Mouse (Mus musculus): ENCODE data around the gene Aspm. TPM values are rescaled to one million over a fixed set of nuclear protein-coding genes. Genes with fewer than 3 reads are reported as not detected.
A peak's percentile ranks its signal among the peaks of the same experiment; 100 is the strongest.
"Not testable (repeated sequence)": the region's sequence is repeated elsewhere in the genome, so short reads cannot be mapped to it uniquely, and the experiment has no call there.

Gene Aspm
- total and polyA plus RNA-seq, 2 experiments from 2014 or later, result 0.75 to 4.0 TPM

DNA sequence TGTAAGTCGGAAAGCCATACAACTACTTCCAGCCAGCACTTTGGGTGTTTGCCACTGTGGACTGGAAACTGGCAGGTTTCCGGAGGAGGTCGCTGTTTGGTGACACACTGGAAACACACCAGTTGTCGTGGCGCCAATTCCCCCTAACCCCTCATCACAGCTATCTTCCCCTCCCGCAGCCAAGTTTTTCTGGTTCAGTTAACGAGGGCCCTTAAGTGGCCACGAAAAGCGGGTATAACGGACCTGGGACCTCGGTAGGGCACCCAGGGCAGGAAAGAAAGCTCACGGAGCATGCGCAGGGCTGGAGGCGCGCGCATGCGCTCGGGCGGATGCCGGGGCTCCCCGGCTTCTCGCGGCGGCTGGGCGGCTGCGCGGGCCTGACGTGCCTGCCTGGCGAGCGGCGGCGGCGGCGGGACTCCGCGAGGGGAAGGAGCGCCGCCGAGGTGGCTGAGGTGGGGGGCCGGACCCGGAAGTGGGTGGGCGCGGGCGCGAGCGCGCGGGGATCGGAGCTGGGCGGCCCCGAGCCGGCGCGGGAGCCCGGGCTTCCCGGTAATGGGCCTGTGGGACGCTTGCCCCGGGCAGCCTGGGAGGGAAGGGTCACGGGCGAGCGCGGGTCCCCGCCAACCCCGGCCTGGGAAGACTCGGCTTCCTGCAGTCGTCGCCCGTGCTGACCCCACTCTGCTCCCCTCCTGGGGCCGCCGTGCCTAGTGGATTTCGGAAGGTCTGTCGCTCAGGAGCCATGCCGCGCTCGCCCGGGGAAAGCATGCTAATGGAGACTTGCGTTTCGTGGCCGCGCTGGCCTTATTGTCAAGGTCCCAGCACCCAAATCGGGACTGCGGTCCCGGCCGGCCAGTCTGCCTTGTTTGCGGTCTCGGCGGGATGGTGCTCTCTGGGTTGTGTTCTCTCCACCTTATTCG is 32.4 kb upstream of the Aspm start, which contains the start of gene Zbtb41:
Gene Zbtb41 (plus strand): TSS at position 414 of the 917 bp plus-strand sequence.
- H3K4me1 ChIP-seq (ENCODE audit: insufficient read depth, low read length), result peaks cover 17% of the 10 kb centered on the region
- ATAC-seq (ENCODE audit: low FRiP score) (peak; percentile 95), DNase-seq (ENCODE audit: low spot score) (peak; percentile 91)
- peak within 1 kb of the TSS; percentile 84 for H3K4me3 ChIP-seq (ENCODE audit: low read depth, low read length)
- H3K9me3 ChIP-seq (ENCODE audit: low read length), result no peaks in the 10 kb centered on the region
- peak within 1 kb of the TSS; percentile 89 for H3K27ac ChIP-seq (ENCODE audit: low read depth, low read length)
- H3K27me3 ChIP-seq (ENCODE audit: insufficient read depth, low read length), result no peaks in the 10 kb centered on the region
- under 1% methylated on average over 54 of the region's 88 CpGs for WGBS
- peak; percentile 79 for TF ChIP-seq CTCF (IDR thresholded peaks at IDR 0.05)
- H3K4me2 ChIP-seq (ENCODE audit: low read depth, low read length, poor library complexity, severe bottlenecking), result peak within 1 kb of the TSS; percentile 77
- no peaks in the 10 kb centered on the region for H3K36me3 ChIP-seq (ENCODE audit: insufficient read depth, low read length)
- peak within 1 kb of the TSS; percentile 81 for H3K9ac ChIP-seq (replicated peaks; ENCODE audit: low read length, poor library complexity, severe bottlenecking)

GRCm38 (mm10) chr1:139422941-139423340 is 31.6 kb upstream of the Aspm start:
- Histone ChIP-seq H3K36me3 (ENCODE audit: insufficient read depth, low read length) (no peaks in the 10 kb centered on the region), H3K27ac (ENCODE audit: low read depth, low read length) (peak overlapping the region; percentile 89), H3K4me1 (ENCODE audit: insufficient read depth, low read length) (peaks cover 17% of the 10 kb centered on the region), H3K4me3 (ENCODE audit: low read depth, low read length) (peak overlapping the region; percentile 84), H3K27me3 (ENCODE audit: insufficient read depth, low read length) (no peaks in the 10 kb centered on the region), H3K9me3 (ENCODE audit: low read length) (no peaks in the 10 kb centered on the region), H3K9ac (replicated peaks; ENCODE audit: low read length, poor library complexity, severe bottlenecking) (peak overlapping the region; percentile 81), H3K4me2 (ENCODE audit: low read depth, low read length, poor library complexity, severe bottlenecking) (peak overlapping the region; percentile 77)
- DNase-seq (ENCODE audit: low spot score) (peak; percentile 7), ATAC-seq (ENCODE audit: low FRiP score) (no peak)
- TF ChIP-seq CTCF (IDR thresholded peaks at IDR 0.05), result no peak
- 16% methylated on average over 10 of the region's 10 CpGs for WGBS

DNA sequence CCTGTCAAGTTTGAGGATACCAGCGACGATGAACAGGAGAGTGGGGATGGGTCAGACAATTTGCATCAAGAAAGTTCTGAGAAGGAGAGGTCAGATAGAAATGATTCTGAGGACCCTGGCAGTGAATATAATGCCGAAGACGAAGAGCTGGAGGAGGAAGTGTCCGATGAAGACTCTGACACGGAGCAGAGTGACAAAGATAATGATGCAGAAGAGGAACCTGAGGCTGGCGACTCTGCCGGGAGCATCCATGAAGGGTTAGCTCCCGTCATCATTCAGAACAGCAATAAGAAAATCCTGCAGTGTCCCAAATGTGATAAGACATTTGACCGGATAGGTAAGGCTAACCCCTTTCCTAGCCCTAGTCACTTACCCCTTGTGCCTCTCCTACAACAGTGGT is 30.6 kb upstream of the Aspm start:
- 55% methylated on average over 10 of the region's 10 CpGs for WGBS
- Histone ChIP-seq H3K4me3 (ENCODE audit: low read depth, low read length) (peak overlapping the region; percentile 84), H3K36me3 (ENCODE audit: insufficient read depth, low read length) (no peaks in the 10 kb centered on the region), H3K4me1 (ENCODE audit: insufficient read depth, low read length) (peaks cover 17% of the 10 kb centered on the region), H3K27ac (ENCODE audit: low read depth, low read length) (no peak overlapping the region), H3K9ac (replicated peaks; ENCODE audit: low read length, poor library complexity, severe bottlenecking) (0 out of 2 replicates have a peak overlapping the region, but pooled peaks have one; percentile 33), H3K9me3 (ENCODE audit: low read length) (no peaks in the 10 kb centered on the region), H3K27me3 (ENCODE audit: insufficient read depth, low read length) (no peaks in the 10 kb centered on the region), H3K4me2 (ENCODE audit: low read depth, low read length, poor library complexity, severe bottlenecking) (peak overlapping the region; percentile 77)
- ATAC-seq (ENCODE audit: low FRiP score) (no peak), DNase-seq (ENCODE audit: low spot score) (no peak)
- no peak for TF ChIP-seq CTCF (IDR thresholded peaks at IDR 0.05)

GRCm38 (mm10) chr1:139425006-139425405 is 29.6 kb upstream of the Aspm start:
- Histone ChIP-seq H3K36me3 (ENCODE audit: insufficient read depth, low read length) (peaks cover 3% of the 10 kb centered on the region; the same call in 1 of the 2 replicates), H3K9ac (replicated peaks; ENCODE audit: low read length, poor library complexity, severe bottlenecking) (peak overlapping the region; percentile 24; the same call in 1 of the 2 replicates), H3K4me2 (ENCODE audit: low read depth, low read length, poor library complexity, severe bottlenecking) (peak overlapping the region; percentile 66), H3K9me3 (ENCODE audit: low read length) (no peaks in the 10 kb centered on the region), H3K27ac (ENCODE audit: low read depth, low read length) (no peak overlapping the region), H3K4me3 (ENCODE audit: low read depth, low read length) (peak overlapping the region; percentile 36), H3K4me1 (ENCODE audit: insufficient read depth, low read length) (peaks cover 17% of the 10 kb centered on the region), H3K27me3 (ENCODE audit: insufficient read depth, low read length) (no peaks in the 10 kb centered on the region)
- peak; percentile 17 for DNase-seq (ENCODE audit: low spot score)
- ATAC-seq (ENCODE audit: low FRiP score), result no peak
- 27% methylated on average over 3 of the region's 3 CpGs for WGBS
- no peak for TF ChIP-seq CTCF (IDR thresholded peaks at IDR 0.05)

DNA sequence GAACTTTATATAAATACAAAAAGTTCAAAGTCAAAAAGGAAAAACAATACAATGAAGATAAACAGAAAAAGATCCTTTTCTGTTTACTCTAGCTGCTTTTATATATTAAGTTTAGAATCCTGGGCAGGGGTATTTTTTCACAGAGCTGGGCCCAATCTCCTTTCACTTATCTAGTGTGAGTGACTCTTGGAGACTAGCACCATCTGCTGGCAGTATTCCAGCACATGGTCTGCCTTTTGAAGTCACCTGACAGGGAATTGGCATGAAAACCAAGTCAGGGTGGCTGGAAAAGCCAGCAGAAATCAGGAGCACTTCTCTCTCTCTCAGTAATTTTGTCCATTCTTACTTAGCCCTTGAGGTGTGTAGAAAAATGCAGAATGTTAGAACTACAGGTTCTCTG is 16.2 kb upstream of the Aspm start:
- peak; percentile 87 for DNase-seq (ENCODE audit: low spot score)
- 0 out of 2 replicates have a peak, but pooled peaks have one; percentile 27 for ATAC-seq (ENCODE audit: low FRiP score)

DNA sequence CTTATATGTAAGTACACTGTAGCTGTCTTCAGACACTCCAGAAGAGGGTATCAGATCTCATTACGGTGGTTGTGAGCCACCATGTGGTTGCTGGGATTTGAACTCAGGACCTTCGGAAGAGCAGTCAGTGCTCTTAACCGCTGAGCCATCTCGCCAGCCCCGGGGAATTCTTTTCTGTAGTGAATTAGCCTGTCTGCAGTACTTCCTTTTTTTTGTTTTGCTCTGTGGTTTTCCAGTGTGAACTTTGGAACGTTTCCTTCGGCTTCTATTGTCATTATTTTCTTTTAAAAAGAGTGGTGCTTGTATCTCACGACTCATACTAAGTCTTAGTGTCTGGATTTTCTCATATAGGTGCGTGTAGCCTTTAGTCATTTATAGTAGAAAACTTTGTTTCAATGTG is 11.5 kb upstream of the Aspm start:
- not testable (repeated sequence) for H3K4me1 ChIP-seq (ENCODE audit: insufficient read depth, low read length); H3K27me3 ChIP-seq (ENCODE audit: insufficient read depth, low read length); DNase-seq (ENCODE audit: low spot score); H3K4me2 ChIP-seq (ENCODE audit: low read depth, low read length, poor library complexity, severe bottlenecking); H3K4me3 ChIP-seq (ENCODE audit: low read depth, low read length); H3K9me3 ChIP-seq (ENCODE audit: low read length); ATAC-seq (ENCODE audit: low FRiP score); H3K27ac ChIP-seq (ENCODE audit: low read depth, low read length); H3K9ac ChIP-seq (replicated peaks; ENCODE audit: low read length, poor library complexity, severe bottlenecking)
- H3K36me3 ChIP-seq (ENCODE audit: insufficient read depth, low read length), result peaks cover 15% of the 10 kb centered on the region; the same call in 1 of the 2 replicates
- 89% methylated on average over 9 of the region's 9 CpGs for WGBS

More for the DNA sequence above, 16.2 kb upstream of the Aspm start:
- H3K9me3 ChIP-seq (ENCODE audit: low read length), result no peaks in the 10 kb centered on the region
- no peaks in the 10 kb centered on the region for H3K27me3 ChIP-seq (ENCODE audit: insufficient read depth, low read length)
- H3K9ac ChIP-seq (replicated peaks; ENCODE audit: low read length, poor library complexity, severe bottlenecking), result no peak overlapping the region
- no peaks in the 10 kb centered on the region for H3K4me1 ChIP-seq (ENCODE audit: insufficient read depth, low read length)
- TF ChIP-seq CTCF (IDR thresholded peaks at IDR 0.05), result peak; percentile 75
- H3K4me3 ChIP-seq (ENCODE audit: low read depth, low read length), result no peak overlapping the region
- H3K36me3 ChIP-seq (ENCODE audit: insufficient read depth, low read length), result peaks cover 27% of the 10 kb centered on the region
- no peak overlapping the region for H3K27ac ChIP-seq (ENCODE audit: low read depth, low read length)
- no peak overlapping the region for H3K4me2 ChIP-seq (ENCODE audit: low read depth, low read length, poor library complexity, severe bottlenecking)
